Mouse (Mus musculus): ENCODE data around the gene Zfp503. TPM values are rescaled to one million over a fixed set of nuclear protein-coding genes. Genes with fewer than 3 reads are reported as not detected.

Zfp503 gene
- polyA plus RNA-seq, 1 experiment from 2014 or later, result 4.7 TPM

DNA sequence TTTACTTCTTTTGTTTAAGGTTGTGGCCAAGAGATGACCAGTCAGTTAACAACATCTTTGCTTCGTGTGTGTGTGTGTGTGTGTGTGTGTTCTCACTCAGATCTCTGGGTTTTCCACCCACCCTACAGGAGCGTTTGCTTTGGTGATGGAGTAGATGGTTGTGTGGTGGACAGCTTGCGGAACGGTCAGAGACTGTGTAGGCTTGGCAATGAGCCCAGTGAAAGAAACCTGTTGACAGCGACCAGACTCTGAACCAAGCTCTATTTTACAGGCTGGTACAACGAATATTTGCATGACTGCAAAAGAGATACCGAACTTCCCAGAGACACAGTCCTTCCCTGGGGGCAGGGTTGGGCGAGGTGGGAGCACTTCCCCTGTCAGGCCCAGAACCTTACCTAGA lies 30.2 kb downstream of the Zfp503 start:
- H3K27ac ChIP-seq (ENCODE audit: poor library complexity, severe bottlenecking), result 0 out of 2 replicates have a peak overlapping the region, but pooled peaks have one; percentile 16
- no peaks in the 10 kb centered on the region for H3K27me3 ChIP-seq (replicated peaks)
- H3K4me2 ChIP-seq, result no peak overlapping the region
- 0 out of 2 replicates have a peak, but pooled peaks have one; percentile 39 for ATAC-seq (ENCODE audit: insufficient number of reproducible peaks, low FRiP score)
- no peaks in the 10 kb centered on the region for H3K9me3 ChIP-seq (replicated peaks)
- whole genome bisulfite sequencing, result 19% methylated on average over 8 of the region's 8 CpGs
- no peaks in the 10 kb centered on the region for H3K36me3 ChIP-seq
- H3K4me1 ChIP-seq (replicated peaks), result peaks cover 16% of the 10 kb centered on the region
- no peak overlapping the region for H3K9ac ChIP-seq
- no peak overlapping the region for H3K4me3 ChIP-seq

DNA sequence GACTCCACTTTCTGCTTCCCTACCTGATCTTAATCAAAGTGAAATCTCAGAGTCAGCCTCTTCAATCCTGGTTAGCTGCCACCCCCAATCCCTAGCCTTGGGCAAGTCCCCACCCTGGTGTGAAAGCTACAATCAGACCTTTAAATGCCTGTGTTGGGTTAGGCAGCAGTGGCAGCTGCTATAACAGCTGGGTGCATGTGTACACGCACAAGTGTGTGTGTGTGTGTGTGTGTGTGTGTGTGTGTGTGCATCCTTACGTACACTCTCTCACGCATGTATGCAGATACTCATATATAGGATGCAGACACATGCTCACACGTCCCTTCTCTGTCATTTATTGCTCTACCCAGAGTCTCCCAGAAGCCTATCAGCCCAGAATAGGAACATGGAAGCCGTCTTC lies 30.8 kb downstream of the Zfp503 start:
- H3K9ac ChIP-seq, result no peak overlapping the region
- H3K27ac ChIP-seq (ENCODE audit: poor library complexity, severe bottlenecking), result no peak overlapping the region
- no peak for ATAC-seq (ENCODE audit: insufficient number of reproducible peaks, low FRiP score)
- 77% methylated on average over 5 of the region's 5 CpGs for WGBS
- peaks cover 16% of the 10 kb centered on the region for H3K4me1 ChIP-seq (replicated peaks)
- no peak overlapping the region for H3K4me3 ChIP-seq
- no peak overlapping the region for H3K4me2 ChIP-seq
- no peaks in the 10 kb centered on the region for H3K36me3 ChIP-seq
- no peaks in the 10 kb centered on the region for H3K9me3 ChIP-seq (replicated peaks)
- H3K27me3 ChIP-seq (replicated peaks), result no peaks in the 10 kb centered on the region

DNA sequence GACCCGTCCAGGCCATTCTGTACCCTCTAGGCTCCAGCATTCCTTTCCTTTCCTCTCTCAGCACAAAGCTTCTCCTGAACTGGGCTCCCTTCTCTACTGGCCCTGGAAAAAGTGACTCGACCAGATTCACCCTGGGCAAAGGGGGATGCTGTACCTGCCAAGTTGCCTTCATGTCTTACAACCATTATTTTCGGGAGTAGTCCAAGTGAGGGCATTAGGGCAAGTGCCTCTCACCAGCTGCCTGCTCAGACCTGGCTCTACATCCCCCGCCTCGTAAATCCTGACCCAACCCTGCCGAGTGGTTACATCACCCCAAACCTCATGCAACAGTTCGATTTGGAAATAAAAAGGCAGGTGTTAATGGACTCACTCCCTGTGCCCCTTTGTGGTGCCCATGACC lies 36.9 kb downstream of the Zfp503 start:
- no peak overlapping the region for H3K4me3 ChIP-seq
- H3K27ac ChIP-seq (ENCODE audit: poor library complexity, severe bottlenecking), result no peak overlapping the region
- H3K9ac ChIP-seq, result no peak overlapping the region
- no peaks in the 10 kb centered on the region; the same call in none of the 2 replicates for H3K27me3 ChIP-seq (replicated peaks)
- no peak for ATAC-seq (ENCODE audit: insufficient number of reproducible peaks, low FRiP score)
- 72% methylated on average over 7 of the region's 7 CpGs for WGBS
- no peaks in the 10 kb centered on the region for H3K4me1 ChIP-seq (replicated peaks)
- H3K4me2 ChIP-seq, result no peak overlapping the region
- peaks cover 6% of the 10 kb centered on the region; the same call in 1 of the 2 replicates for H3K9me3 ChIP-seq (replicated peaks)
- H3K36me3 ChIP-seq, result no peaks in the 10 kb centered on the region

DNA sequence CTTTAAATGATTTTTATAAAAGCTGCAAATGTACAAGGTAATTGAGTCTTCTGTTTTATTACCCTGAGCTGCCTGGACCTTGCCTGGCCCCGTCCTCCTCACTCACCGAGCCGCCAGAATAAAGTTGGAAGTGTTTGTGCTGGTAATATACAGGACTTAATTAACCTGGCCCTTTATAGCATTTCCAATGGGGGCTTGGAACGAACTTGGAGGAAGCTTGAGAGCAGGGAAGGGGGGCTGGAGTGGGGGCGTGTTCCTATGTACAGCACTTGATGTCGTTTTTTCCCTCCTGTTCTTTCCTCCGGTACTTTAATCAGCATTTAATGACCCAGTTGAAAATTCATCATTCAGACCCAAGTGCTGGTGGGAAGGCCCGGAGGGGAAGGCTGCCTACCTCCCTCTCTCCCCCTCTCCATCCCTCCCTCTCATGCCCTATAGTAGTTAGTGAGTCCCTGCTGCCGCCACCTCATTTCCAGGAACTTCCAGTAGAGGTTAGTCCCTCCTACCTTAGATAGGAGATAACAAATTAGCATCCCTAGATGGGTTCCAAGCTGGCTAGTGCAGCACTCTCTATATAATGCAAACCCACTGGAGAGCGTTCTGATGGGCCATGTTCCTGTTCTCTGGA lies 37.4 kb downstream of the Zfp503 start:
- no peak for ATAC-seq (ENCODE audit: insufficient number of reproducible peaks, low FRiP score)
- no peak overlapping the region for H3K27ac ChIP-seq (ENCODE audit: poor library complexity, severe bottlenecking)

DNA sequence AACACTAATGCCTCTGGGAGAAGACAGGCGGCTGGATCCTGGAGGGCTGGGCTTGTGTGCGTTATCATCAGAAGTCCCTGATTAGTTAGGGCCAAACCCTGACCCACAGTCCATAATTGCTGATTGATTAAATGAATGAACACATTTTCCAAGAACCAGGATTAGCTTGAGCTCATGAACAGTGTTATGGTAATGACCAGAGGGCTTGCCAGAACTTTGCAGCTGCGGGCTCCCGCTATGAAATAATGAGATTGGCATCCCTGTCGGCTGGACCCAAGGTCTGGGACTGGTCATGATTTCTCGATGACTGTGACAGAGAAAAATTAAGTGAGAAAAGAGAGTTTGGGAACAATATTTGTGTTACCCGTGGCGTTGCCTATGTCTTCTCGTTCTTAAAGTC lies 44.5 kb downstream of the Zfp503 start:
- H3K4me3 ChIP-seq, result no peak overlapping the region
- no peak for ATAC-seq (ENCODE audit: insufficient number of reproducible peaks, low FRiP score)
- WGBS, result 74% methylated on average over 9 of the region's 9 CpGs
- no peaks in the 10 kb centered on the region; the same call in none of the 2 replicates for H3K27me3 ChIP-seq (replicated peaks)
- no peak overlapping the region for H3K27ac ChIP-seq (ENCODE audit: poor library complexity, severe bottlenecking)
- H3K4me2 ChIP-seq, result no peak overlapping the region
- no peaks in the 10 kb centered on the region for H3K4me1 ChIP-seq (replicated peaks)
- H3K9me3 ChIP-seq (replicated peaks), result peaks cover 4% of the 10 kb centered on the region; the same call in 1 of the 2 replicates
- H3K36me3 ChIP-seq, result no peaks in the 10 kb centered on the region
- H3K9ac ChIP-seq, result no peak overlapping the region

More for the DNA sequence above, 37.4 kb downstream of the Zfp503 start:
- Histone ChIP-seq H3K4me2 (no peak overlapping the region), H3K4me3 (no peak overlapping the region), H3K27me3 (replicated peaks) (no peaks in the 10 kb centered on the region; the same call in none of the 2 replicates), H3K36me3 (no peaks in the 10 kb centered on the region), H3K9ac (no peak overlapping the region), H3K9me3 (replicated peaks) (peaks cover 6% of the 10 kb centered on the region; the same call in 1 of the 2 replicates), H3K4me1 (replicated peaks) (no peaks in the 10 kb centered on the region)
- WGBS, result 78% methylated on average over 10 of the region's 10 CpGs

DNA sequence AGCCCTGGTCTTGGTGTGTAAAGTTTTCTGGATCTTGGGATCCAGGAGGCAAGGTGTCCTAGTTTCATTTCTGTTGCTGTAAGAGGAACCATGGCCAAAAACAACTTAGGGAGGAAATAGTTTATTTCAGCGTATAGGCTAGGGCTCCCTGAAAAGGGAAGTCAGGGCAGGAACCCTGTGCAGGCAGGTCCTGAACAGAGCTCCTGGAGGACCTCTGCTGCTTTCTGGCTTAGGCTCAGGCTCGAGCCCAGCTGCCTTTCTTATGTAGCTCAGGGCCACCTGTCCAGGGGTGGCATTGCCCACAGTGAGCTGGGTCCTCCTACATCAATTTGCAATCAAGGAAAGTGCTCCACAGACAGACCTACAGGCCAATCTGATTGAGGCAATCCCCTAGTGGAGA lies 47.8 kb downstream of the Zfp503 start:
- Histone ChIP-seq H3K36me3 (no peaks in the 10 kb centered on the region), H3K9me3 (replicated peaks) (peaks cover 4% of the 10 kb centered on the region; the same call in 1 of the 2 replicates), H3K4me1 (replicated peaks) (no peaks in the 10 kb centered on the region), H3K4me2 (no peak overlapping the region), H3K27ac (ENCODE audit: poor library complexity, severe bottlenecking) (no peak overlapping the region), H3K27me3 (replicated peaks) (no peaks in the 10 kb centered on the region), H3K9ac (no peak overlapping the region), H3K4me3 (no peak overlapping the region)
- WGBS, result 42% methylated on average over 2 of the region's 2 CpGs
- no peak for ATAC-seq (ENCODE audit: insufficient number of reproducible peaks, low FRiP score)

GRCm38 (mm10) chr14:21937116-21937515 lies 52.3 kb downstream of the Zfp503 start:
- Histone ChIP-seq H3K4me3 (no peak overlapping the region), H3K4me1 (replicated peaks) (no peaks in the 10 kb centered on the region), H3K9ac (no peak overlapping the region), H3K4me2 (no peak overlapping the region), H3K27me3 (replicated peaks) (no peaks in the 10 kb centered on the region), H3K9me3 (replicated peaks) (no peaks in the 10 kb centered on the region), H3K27ac (ENCODE audit: poor library complexity, severe bottlenecking) (no peak overlapping the region), H3K36me3 (no peaks in the 10 kb centered on the region)
- ATAC-seq (ENCODE audit: insufficient number of reproducible peaks, low FRiP score), result no peak
- WGBS, result 76% methylated on average over 2 of the region's 2 CpGs

DNA sequence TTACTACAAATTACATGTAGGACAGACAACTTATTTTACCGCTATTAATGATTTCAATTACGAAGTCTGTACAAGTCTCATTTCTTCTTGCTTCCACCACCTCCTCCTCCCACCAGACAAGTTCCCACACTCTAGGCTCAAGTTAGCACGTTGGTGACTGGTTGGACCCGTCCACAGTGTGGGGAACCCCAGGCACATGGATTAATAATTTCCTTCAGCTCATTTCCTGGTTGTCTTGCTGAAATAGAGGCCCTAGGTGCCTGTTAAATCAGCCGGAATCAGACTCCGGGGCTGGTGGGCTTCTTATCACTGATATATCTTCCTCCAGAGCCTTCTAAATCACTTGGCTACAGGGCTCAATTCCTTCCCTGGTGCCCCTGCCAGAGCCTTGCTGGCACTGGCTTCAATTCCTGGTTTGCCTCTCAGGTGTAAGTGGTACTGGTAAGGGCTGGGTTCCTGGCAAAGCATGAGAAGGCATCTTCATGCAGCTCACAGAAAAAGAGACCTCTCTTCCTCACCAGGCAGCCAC lies 53.2 kb downstream of the Zfp503 start:
- ATAC-seq (ENCODE audit: insufficient number of reproducible peaks, low FRiP score), result no peak
- Histone ChIP-seq H3K9me3 (replicated peaks) (no peaks in the 10 kb centered on the region), H3K4me1 (replicated peaks) (no peaks in the 10 kb centered on the region), H3K27me3 (replicated peaks) (no peaks in the 10 kb centered on the region), H3K27ac (ENCODE audit: poor library complexity, severe bottlenecking) (no peak overlapping the region), H3K9ac (no peak overlapping the region), H3K4me3 (no peak overlapping the region), H3K4me2 (no peak overlapping the region), H3K36me3 (no peaks in the 10 kb centered on the region)
- 70% methylated on average over 6 of the region's 6 CpGs for WGBS

Small RNA genes within 50 kb of the gene (microRNA-seq; reads per million reads assigned to microRNA genes)
- not detected for gene Gm27532

Other genes with a start within 250 kb of the Zfp503 start
- 11.6 and 11.7 TPM in 2 replicates for gene Samd8, start 239.1 kb downstream of the Zfp503 start, polyA plus RNA-seq (2016; fragmentation: Nextera tagmentation; extraction: Ambion mirVana)
- gene Dusp13, start 238.4 kb downstream of the Zfp503 start, polyA plus RNA-seq (2016; fragmentation: Nextera tagmentation; extraction: Ambion mirVana), result 0.23 TPM in 1 of 2 replicates, not detected in the other
- 444 and 446 TPM in 2 replicates for gene Vdac2, start 164.4 kb downstream of the Zfp503 start, polyA plus RNA-seq (2016; fragmentation: Nextera tagmentation; extraction: Ambion mirVana)
- 40.8 and 43.5 TPM in 2 replicates for gene Comtd1, start 140.6 kb downstream of the Zfp503 start, polyA plus RNA-seq (2016; fragmentation: Nextera tagmentation; extraction: Ambion mirVana)
- 1.0 and 1.3 TPM in 2 replicates for gene Lrmda, start 30.1 kb upstream of the Zfp503 start, polyA plus RNA-seq (2016; fragmentation: Nextera tagmentation; extraction: Ambion mirVana)